Mouse (Mus musculus) megakaryocyte, embryonic 14.5 days (primary cell): Measurements from ENCODE around the gene H6pd.

ENCODE experiments used
- FLI1 ChIP-seq: IDR thresholded peaks from 2 replicates; pipeline ENCODE4 v1.6.1; 2012; ENCODE audit warnings: low read length, inconsistent platforms, mixed read lengths
- GATA1 ChIP-seq: IDR thresholded peaks from 3 replicates; pipeline ENCODE4 v1.6.1; 2012; ENCODE audit warnings: mixed read lengths, low read length, inconsistent platforms, borderline replicate concordance

DNA sequence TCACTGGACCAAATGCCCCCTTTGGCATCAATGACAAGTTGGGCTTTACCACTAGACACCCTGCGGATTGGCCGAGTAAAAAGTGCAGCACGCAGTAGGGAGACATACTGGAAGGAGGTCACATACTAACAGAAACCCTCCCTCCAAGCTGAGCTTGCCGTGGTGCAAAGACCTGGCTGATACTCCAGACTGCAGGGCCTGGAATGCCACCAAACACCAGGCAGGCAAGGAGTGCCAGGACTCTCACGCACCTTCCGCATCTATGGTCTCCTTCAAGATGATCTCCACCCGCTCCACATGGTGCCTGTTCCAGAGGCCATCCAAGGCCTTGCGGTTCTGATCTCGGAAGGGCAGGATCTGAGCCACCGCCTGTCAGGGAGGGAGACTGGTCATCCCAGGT, 14.6 kb downstream of the H6pd start:
- TF ChIP-seq GATA1 (no peak), FLI1 (no peak)
